9 mouse cellular contexts compared by ENCODE assay signal in the genomic region with DNA sequence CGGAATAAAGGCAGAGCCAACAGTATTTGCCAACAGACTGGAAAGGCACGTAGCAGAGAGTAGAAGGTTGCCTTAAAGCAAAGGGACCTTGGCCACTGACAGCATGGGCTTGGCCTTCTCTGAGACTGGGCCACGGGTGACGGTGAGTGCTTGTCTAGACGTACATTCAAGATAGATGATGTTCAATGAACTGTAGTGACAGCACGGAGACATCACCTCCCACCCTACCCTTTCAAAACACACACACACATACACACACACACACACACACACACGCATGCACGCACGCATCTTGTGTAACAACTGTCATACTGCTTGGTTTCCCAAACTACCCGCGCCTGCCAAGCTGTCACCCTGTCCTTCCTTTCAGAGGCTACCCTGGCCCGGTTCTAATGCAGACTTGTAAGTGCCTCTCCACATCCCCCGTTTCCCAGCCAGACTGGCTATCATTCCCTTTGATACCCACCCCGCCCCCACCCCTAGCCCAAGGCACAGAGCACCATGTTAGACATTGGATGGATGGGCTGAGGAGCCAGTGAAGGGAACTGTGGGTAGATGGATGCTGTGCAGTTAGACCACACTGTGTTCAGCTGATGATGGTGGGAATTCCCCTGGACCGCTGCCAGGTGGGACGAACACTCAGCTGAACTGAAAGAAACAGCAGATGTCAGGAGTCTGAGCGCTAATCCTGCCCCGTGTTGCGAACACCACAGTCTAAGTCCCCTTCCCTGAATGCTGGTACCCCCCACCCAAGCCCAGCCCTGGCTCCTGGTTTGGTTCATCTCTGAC.
DNase-seq lines count a peak whose midpoint lies in the region; ATAC-seq and TF ChIP-seq lines count a peak whose summit lies in the region.
"Had no signal": no experiment of that assay in that cellular context is flagged by ENCODE, and none has a peak within 500 bp of the region (broad histone marks: within the 10 kb centered on the region; RNA-seq: fewer than 3 reads in every experiment).

No protein-coding gene starts in this region.

- no peak overlapping the region for H3K4me3 ChIP-seq in kidney, embryonic 14.5 days (ENCODE audit: low read length)
- no peak overlapping the region for H3K4me3 ChIP-seq in embryonic facial prominence, embryonic 15.5 days (replicated peaks)
- H3K4me3 ChIP-seq in hindbrain, embryonic 10.5 days, result no peak overlapping the region
- H3K4me3 ChIP-seq in limb, embryonic 14.5 days (replicated peaks; ENCODE audit: low read length), result no peak overlapping the region

- H3K4me2 ChIP-seq in kidney, embryonic 14.5 days (replicated peaks; ENCODE audit: low read depth, low read length), result no peak overlapping the region
- H3K4me2 ChIP-seq in embryonic facial prominence, embryonic 15.5 days (replicated peaks), result peak overlapping the region; percentile 21; the same call in 1 of the 2 replicates
- H3K4me2 ChIP-seq in limb, embryonic 14.5 days (replicated peaks; ENCODE audit: low read depth, low read length, severe bottlenecking), result no peak overlapping the region; the same call in 1 of the 2 replicates

- TF ChIP-seq POLR2A in limb, embryonic 14.5 days (IDR thresholded peaks at IDR 0.05; ENCODE audit: borderline replicate concordance, extremely low read depth, insufficient read depth, insufficient read length), result no peak

- no peaks in the 10 kb centered on the region; the same call in 1 of the 2 replicates for H3K36me3 ChIP-seq in kidney, embryonic 14.5 days (ENCODE audit: control insufficient read depth, insufficient read depth, low read length)
- H3K36me3 ChIP-seq in embryonic facial prominence, embryonic 15.5 days, result no peaks in the 10 kb centered on the region
- H3K36me3 ChIP-seq in hindbrain, embryonic 10.5 days, result no peaks in the 10 kb centered on the region
- H3K36me3 ChIP-seq in limb, embryonic 14.5 days (ENCODE audit: control insufficient read depth, insufficient read depth, low read length), result no peaks in the 10 kb centered on the region

- DNase-seq in kidney, adult 18-20 months, result no peak
- DNase-seq in MN1 (ENCODE audit: low spot score), result peak; percentile 85
- DNase-seq in hindbrain, embryonic 10.5 days (ENCODE audit: low spot score), result no peak
- DNase-seq in limb, embryonic 14.5 days (ENCODE audit: low spot score), result peak; percentile 72
- peak; percentile 77 for DNase-seq in retina, embryonic 14.5 days (ENCODE audit: low spot score)
- DNase-seq in urinary bladder, postnatal 14 days (ENCODE audit: low spot score), result no peak

- ATAC-seq in kidney, embryonic 14.5 days (ENCODE audit: low FRiP score, low TSS enrichment), result peak; percentile 60
- peak; percentile 71 for ATAC-seq in embryonic facial prominence, embryonic 15.5 days (ENCODE audit: insufficient number of reproducible peaks, low FRiP score, low TSS enrichment, low read depth)
- ATAC-seq in limb, embryonic 14.5 days (ENCODE audit: low FRiP score, low read depth), result peak; percentile 60

- H3K4me1 ChIP-seq in kidney, embryonic 14.5 days (ENCODE audit: control insufficient read depth, insufficient read depth, low read length), result peaks cover 14% of the 10 kb centered on the region; the same call in 1 of the 2 replicates
- H3K4me1 ChIP-seq in embryonic facial prominence, embryonic 15.5 days, result peaks cover 24% of the 10 kb centered on the region
- H3K4me1 ChIP-seq in hindbrain, embryonic 10.5 days (replicated peaks), result peaks cover 28% of the 10 kb centered on the region
- peaks cover 7% of the 10 kb centered on the region for H3K4me1 ChIP-seq in limb, embryonic 14.5 days (ENCODE audit: control insufficient read depth, insufficient read depth, low read length)

- no peak overlapping the region for H3K27ac ChIP-seq in kidney, embryonic 14.5 days (ENCODE audit: low read depth, low read length)
- H3K27ac ChIP-seq in embryonic facial prominence, embryonic 15.5 days (replicated peaks), result 0 out of 2 replicates have a peak overlapping the region, but pooled peaks have one; percentile 1
- H3K27ac ChIP-seq in hindbrain, embryonic 10.5 days, result peak overlapping the region; percentile 12; the same call in 1 of the 2 replicates
- H3K27ac ChIP-seq in limb, embryonic 14.5 days (replicated peaks; ENCODE audit: low read depth, low read length), result no peak overlapping the region
- H3K27ac ChIP-seq: liver, embryonic 14.5 days had no signal

- no peaks in the 10 kb centered on the region for H3K27me3 ChIP-seq in kidney, embryonic 14.5 days (ENCODE audit: control insufficient read depth, insufficient read depth, low read length)
- no peaks in the 10 kb centered on the region for H3K27me3 ChIP-seq in embryonic facial prominence, embryonic 15.5 days
- no peaks in the 10 kb centered on the region for H3K27me3 ChIP-seq in hindbrain, embryonic 10.5 days (ENCODE audit: insufficient read depth, poor library complexity, severe bottlenecking)
- H3K27me3 ChIP-seq in limb, embryonic 14.5 days (ENCODE audit: control insufficient read depth, insufficient read depth, low read length), result no peaks in the 10 kb centered on the region

- H3K9me3 ChIP-seq in kidney, embryonic 14.5 days (ENCODE audit: control insufficient read depth, low read length), result no peaks in the 10 kb centered on the region
- no peaks in the 10 kb centered on the region for H3K9me3 ChIP-seq in embryonic facial prominence, embryonic 15.5 days (replicated peaks)
- H3K9me3 ChIP-seq in hindbrain, embryonic 10.5 days, result no peaks in the 10 kb centered on the region
- H3K9me3 ChIP-seq in limb, embryonic 14.5 days (ENCODE audit: control insufficient read depth, low read length), result no peaks in the 10 kb centered on the region

- no peak overlapping the region for H3K9ac ChIP-seq in kidney, embryonic 14.5 days (ENCODE audit: low read depth, low read length)
- H3K9ac ChIP-seq in embryonic facial prominence, embryonic 15.5 days, result no peak overlapping the region
- H3K9ac ChIP-seq in limb, embryonic 14.5 days (ENCODE audit: low read depth, low read length, severe bottlenecking), result no peak overlapping the region
- H3K9ac ChIP-seq: liver, embryonic 14.5 days had no signal

- 78% methylated on average over 19 of the region's 19 CpGs for WGBS in kidney, embryonic 14.5 days
- 61% methylated on average over 19 of the region's 19 CpGs for WGBS in embryonic facial prominence, embryonic 15.5 days
- 86% methylated on average over 19 of the region's 19 CpGs for WGBS in hindbrain, embryonic 10.5 days
- WGBS in limb, embryonic 14.5 days, result 73% methylated on average over 19 of the region's 19 CpGs

Comparison
In these comparisons a context has a peak if more than half of its experiments do, and no peak if none do; other contexts are left out.
1. H3K27ac ChIP-seq: peak in embryonic facial prominence, embryonic 15.5 days (single experiment) and hindbrain, embryonic 10.5 days (single experiment); none in kidney, embryonic 14.5 days (single experiment) and limb, embryonic 14.5 days (single experiment).
2. DNase-seq: peak in MN1 (single experiment), limb, embryonic 14.5 days (single experiment) and retina, embryonic 14.5 days (single experiment); none in kidney, adult 18-20 months (single experiment), hindbrain, embryonic 10.5 days (single experiment) and urinary bladder, postnatal 14 days (single experiment).
3. Peak in every context shown above with its lines, with median percentiles within 50 percentile points of each other: ATAC-seq.